Mouse (Mus musculus) splenic B cell, adult 2 months (primary cell): ENCODE measurements around the gene Mcu.

ENCODE experiments used
- DNase-seq: peaks from one replicate; pipeline ENCODE4 v3.0.0-alpha.2; 2011; ENCODE audit warnings: low read depth, low spot score
- H3K27me3 ChIP-seq: 2 replicates; pipeline ENCODE4 v1.6.1; 2012; ENCODE audit warnings: mild to moderate bottlenecking, low read length, moderate library complexity, mixed read lengths; ENCODE audit not compliant: control insufficient read depth, poor library complexity, insufficient read depth, severe bottlenecking
- H3K36me3 ChIP-seq: 2 replicates; pipeline ENCODE4 v1.6.1; 2012; ENCODE audit warnings: mild to moderate bottlenecking, low read length, moderate library complexity, mixed read lengths; ENCODE audit not compliant: control insufficient read depth, poor library complexity, insufficient read depth, severe bottlenecking

Gene Mcu

GRCm38 (mm10) chr10:59628641-59629505 lies 12.4 kb upstream of the Mcu start:
- DNase-seq = no peak
- H3K27me3 ChIP-seq = no peaks in the 10 kb centered on the region

DNA sequence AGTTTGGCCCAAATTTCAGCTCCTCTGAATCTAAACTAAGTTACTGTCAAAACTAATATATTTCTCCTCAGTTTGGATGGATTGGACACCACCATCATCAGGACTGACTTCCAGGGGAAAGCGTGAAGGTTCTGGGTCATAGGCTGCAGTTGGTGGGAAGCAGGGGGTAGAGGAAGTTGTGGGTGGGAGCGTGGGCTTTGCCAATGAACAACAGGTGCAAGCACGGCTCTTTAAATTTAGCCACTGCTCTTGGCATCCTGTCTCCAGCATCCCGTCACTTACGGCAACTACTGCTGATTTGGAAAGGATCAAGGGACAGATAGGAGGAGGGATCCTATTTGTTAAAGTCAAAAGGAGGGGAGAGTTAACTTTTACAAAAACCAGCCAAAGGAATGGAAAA lies 7.0 kb upstream of the Mcu start:
- no peak for DNase-seq
- Histone ChIP-seq H3K36me3 (no peaks in the 10 kb centered on the region), H3K27me3 (no peaks in the 10 kb centered on the region)

More at GRCm38 (mm10) chr10:59628641-59629505, 12.4 kb upstream of the Mcu start:
- H3K36me3 ChIP-seq = no peaks in the 10 kb centered on the region

DNA sequence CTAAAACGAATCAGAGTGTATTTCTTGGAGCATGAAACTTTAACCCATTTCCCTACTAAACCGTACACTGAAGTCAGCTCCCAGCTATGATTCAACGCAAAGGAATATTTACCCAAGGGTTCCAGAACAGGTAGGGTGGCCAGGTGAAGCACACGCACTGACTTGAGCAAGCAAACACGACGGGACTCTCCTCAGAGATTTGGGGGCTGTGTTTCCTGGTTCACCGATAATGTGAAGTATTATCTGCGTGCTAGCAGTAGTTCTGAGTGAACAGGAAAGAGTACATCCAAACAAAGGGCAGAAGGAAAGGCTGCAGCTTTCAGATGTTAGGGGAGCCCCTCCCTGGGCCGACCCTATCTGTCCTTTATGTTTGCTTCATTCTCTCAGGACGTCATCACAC lies 4.9 kb upstream of the Mcu start:
- no peak for DNase-seq
- Histone ChIP-seq H3K36me3 (no peaks in the 10 kb centered on the region), H3K27me3 (no peaks in the 10 kb centered on the region)

- no peaks in the 10 kb centered on the region for H3K36me3 ChIP-seq
- DNase-seq = no peak
These were observed 1.3 kb upstream of the Mcu start for GRCm38 (mm10) chr10:59617776-59618175.

GRCm38 (mm10) chr10:59615981-59616520 lies 441 bp downstream of the Mcu start, which contains the start of gene Gm10322:
Gm10322 (plus strand) TSS chr10:59616063.
- no peak for DNase-seq
- no peaks in the 10 kb centered on the region for H3K27me3 ChIP-seq
- H3K36me3 ChIP-seq = no peaks in the 10 kb centered on the region

More at GRCm38 (mm10) chr10:59617776-59618175, 1.3 kb upstream of the Mcu start:
- H3K27me3 ChIP-seq = no peaks in the 10 kb centered on the region

GRCm38 (mm10) chr10:59615411-59615810 lies 1.1 kb downstream of the Mcu start:
- peak; percentile 8 for DNase-seq
- no peaks in the 10 kb centered on the region for H3K36me3 ChIP-seq
- H3K27me3 ChIP-seq = no peaks in the 10 kb centered on the region

- Histone ChIP-seq H3K36me3 (no peaks in the 10 kb centered on the region), H3K27me3 (no peaks in the 10 kb centered on the region)
- DNase-seq = no peak
These were observed 2.4 kb downstream of the Mcu start for GRCm38 (mm10) chr10:59614141-59614540.

GRCm38 (mm10) chr10:59613276-59613675 lies 3.2 kb downstream of the Mcu start:
- no peaks in the 10 kb centered on the region for H3K27me3 ChIP-seq
- no peak for DNase-seq
- no peaks in the 10 kb centered on the region for H3K36me3 ChIP-seq

DNA sequence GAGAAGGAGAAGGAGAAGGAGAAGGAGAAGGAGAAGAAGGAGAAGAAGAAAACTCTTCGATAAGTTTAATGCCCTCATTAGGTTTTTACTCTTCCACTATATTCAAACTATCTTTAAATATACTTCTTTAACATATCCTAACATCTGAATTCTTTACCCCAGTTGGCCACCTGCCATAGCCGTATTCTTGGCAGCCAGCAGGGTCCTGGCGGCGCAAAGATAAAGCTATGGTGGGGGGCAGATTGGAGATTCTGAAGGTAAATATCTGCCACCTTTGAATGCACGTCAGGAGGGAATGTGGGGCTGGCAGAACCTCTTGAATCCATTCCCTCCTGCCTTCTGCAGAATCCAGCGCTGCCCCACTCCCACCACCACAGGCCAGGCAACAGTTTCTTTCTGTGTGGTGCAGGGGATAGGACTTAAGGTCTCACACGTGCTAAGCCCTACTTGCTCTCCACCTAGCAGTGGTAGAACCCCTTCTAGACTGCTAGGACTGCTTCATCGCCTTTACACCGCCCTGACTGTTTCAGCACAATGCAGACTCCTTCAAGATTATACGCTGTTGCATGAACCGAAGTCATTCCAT lies 11.5 kb downstream of the Mcu start:
- DNase-seq = no peak
- Histone ChIP-seq H3K36me3 (no peaks in the 10 kb centered on the region), H3K27me3 (no peaks in the 10 kb centered on the region)

DNA sequence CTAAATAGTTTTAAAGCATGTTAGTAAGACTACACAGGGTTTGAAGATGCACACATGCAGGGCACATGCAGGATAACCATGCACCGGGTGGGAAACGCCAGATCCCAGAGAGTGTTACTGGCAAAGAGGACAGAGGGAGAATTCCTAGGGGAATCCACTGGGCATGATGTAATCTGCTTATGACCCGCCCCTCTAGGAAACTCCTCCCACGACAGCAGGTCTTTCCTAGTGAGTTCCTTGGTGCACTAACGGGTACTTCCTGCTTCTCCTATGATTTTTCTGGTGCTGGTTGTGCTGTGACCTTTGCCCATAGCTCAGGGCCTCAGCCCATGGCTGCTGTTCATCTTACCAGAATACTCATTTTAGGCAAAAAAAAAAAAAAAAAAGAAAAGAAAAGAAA lies 12.6 kb downstream of the Mcu start:
- Histone ChIP-seq H3K36me3 (no peaks in the 10 kb centered on the region), H3K27me3 (no peaks in the 10 kb centered on the region)
- no peak for DNase-seq

DNA sequence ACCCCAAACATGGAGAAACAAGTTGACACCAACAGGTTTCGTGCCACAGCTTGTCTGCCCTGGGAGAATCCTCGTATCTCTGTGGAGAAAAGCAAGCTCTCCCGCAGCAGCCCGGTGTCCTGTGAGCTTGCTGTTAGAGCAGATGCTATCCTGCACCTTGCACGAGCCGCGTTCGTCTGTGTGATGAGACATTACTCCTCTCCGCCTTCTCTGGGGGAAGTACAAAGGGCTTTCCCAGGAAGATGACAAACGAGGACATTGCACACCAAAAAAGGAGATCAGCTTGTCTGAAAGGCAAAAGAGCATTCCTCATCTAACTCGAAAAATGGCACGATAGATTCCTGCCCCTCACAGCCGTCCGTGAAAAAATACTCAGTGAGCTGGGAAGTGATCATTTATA lies 13.6 kb downstream of the Mcu start:
- DNase-seq = no peak
- H3K36me3 ChIP-seq = no peaks in the 10 kb centered on the region
- no peaks in the 10 kb centered on the region for H3K27me3 ChIP-seq

DNA sequence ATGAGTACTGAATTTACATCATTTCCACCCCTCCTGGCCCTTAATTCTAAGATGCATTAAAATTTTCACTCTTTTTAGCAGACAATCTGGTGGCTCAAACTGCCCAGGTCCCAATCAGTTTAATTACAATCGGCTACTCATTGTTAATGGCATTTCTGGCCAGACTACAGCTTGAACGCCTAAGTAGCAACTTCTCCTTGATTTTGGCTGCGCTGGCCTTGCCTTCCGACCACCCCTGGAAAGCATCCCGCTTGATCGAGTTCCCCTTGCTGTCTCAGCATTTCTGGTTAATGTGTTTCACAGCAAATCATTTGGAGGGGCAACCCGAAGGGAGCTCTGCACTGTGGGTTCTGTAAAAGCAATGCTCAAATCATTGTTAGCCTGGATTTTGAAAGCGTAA lies 14.4 kb downstream of the Mcu start:
- no peaks in the 10 kb centered on the region for H3K27me3 ChIP-seq
- H3K36me3 ChIP-seq = no peaks in the 10 kb centered on the region
- DNase-seq = no peak

GRCm38 (mm10) chr10:59600516-59600915 lies 16.0 kb downstream of the Mcu start:
- DNase-seq = no peak
- Histone ChIP-seq H3K36me3 (no peaks in the 10 kb centered on the region), H3K27me3 (no peaks in the 10 kb centered on the region)

DNA sequence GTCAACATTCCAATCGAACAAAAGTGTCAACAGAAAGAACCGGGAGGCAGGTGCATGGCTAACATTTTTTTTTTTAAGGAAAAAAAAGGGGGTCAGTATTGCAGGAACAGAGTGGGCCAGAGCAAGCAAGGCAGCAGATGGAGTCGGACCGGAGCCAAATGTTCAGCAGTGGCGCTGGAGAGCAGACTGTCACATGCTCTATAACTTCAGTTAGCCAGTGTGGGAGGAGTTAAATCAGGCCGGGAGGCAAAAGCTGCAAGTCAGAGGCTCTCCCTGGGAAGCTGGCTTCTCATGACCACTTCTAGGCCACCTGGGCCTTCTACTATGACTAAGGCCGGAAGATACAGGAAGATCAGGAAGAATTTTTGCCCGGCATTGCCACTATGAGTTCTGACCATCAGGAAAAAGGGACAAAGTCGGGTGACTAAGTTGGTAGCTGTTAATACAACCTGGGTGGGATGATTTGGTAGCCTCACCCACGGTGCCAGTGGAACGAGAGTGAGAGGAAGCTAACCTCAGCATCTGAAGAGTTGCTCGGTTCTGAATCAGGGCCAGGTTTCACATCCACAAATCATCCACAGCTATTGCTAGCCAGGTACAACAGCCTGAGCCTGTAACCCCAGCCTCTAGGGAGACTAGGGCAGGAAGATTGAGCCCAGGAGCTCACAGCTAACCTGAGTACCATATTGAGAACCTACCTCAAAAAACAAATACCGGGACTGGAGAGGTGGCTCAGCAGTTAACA lies 22.5 kb downstream of the Mcu start:
- Histone ChIP-seq H3K36me3 (no peaks in the 10 kb centered on the region), H3K27me3 (no peaks in the 10 kb centered on the region)
- peak; percentile 47 for DNase-seq

GRCm38 (mm10) chr10:59590606-59591005 lies 25.9 kb downstream of the Mcu start:
- no peaks in the 10 kb centered on the region; the same call in 1 of the 2 replicates for H3K36me3 ChIP-seq
- H3K27me3 ChIP-seq = no peaks in the 10 kb centered on the region
- DNase-seq = no peak
